Mouse (Mus musculus) adrenal gland, adult 2 months (tissue): ENCODE measurements around the gene Zfp882. TPM values are rescaled to one million over a fixed set of nuclear protein-coding genes. Genes with fewer than 3 reads are reported as not detected.
"Not testable (repeated sequence)": the region's sequence is repeated elsewhere in the genome, so short reads cannot be mapped to it uniquely, and the experiment has no call there.

Experiments
- DNase-seq: peaks from one replicate; pipeline ENCODE4 v3.0.0; 2021
- polyA plus RNA-seq: library from polyadenylated mRNA; depleted of rRNA; stranded (reverse); fragments of >200 nt; gene quantifications from 2 replicates; pipeline ENCODE4 v1.2.3, GENCODE M21; 2012; rRNA removed
- total RNA-seq, 2 experiments: library from RNA; stranded (reverse); gene quantifications; 2 replicates each; pipeline ENCODE4 v1.2.3; 2021

Gene Zfp882
- total and polyA plus RNA-seq, 3 experiments: 0.11 to 7.3 (median 5.7) TPM

DNA sequence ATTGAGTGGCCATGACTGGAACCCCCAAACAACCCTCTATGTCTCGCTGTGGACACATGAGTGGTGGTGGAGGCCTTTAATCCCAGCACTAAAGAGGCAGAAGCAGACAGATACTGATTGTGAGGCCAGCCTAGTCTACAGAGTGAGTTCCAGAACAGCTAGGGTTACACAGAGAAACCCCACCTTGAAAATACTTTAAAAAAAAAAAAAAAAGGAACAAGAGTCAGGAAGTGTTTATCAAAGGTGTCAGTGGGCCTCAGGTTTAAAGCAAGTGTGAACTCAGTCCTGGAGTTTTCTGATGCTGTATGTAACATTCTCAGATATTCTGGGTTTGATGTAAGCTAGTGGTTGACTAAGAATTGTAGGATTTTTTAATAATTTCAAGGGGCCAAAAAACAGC, 44.1 kb downstream of the Zfp882 start:
- no peak for DNase-seq

DNA sequence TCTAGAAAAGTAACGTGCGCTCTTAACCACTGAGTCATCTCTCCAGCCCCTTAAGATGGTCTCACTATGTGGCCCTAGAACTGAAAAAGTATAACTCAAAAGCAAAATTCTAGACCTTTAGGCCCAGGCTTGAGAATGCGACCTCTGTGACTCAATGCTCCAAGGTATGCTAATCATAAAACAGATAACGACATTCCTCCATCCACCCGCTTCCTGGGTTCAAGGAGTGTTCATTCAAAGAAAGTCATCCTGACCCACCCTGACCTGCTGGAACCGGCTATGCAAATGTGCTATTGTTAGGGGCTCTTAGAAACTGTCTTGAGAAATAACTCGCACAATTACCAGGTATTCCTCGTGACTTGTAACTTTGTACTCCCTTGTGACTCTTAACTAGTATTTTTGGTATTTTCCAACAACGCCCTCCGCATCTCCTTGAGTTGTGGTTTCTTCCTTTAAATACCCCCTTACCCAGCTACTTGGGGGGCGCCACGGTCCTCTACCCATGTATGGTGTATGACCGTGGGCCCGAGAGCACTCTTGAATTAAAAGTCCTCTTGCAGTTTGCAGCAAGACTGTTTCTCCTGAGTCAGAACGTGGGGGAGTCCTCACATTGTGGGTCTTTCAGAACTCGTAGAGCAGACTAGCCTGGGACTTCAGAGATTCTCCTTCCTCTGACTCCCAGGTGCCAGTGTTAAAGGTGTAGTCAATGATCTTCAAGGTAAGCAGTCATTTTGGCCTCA, 44.7 kb downstream of the Zfp882 start:
- not testable (repeated sequence) for DNase-seq

DNA sequence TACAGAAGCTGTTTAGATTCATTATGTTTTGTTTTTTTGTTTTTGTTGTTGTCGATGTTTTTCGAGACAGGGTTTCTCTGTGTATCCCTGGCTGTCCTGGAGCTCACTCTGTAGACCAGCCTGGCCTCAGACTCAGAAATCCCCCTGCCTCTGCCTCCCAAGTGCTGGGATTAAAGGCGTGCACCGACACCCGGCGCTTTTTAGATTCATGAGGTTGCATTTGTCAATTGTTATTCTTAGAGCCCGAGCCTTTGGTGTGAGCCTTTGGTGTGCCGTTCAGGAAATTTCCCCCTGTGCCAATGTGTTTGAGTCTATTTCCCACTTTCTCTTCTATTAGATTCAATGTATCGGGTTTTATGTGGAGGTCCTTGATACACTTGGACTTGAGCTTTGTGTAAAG, 46.3 kb downstream of the Zfp882 start:
- no peak for DNase-seq

DNA sequence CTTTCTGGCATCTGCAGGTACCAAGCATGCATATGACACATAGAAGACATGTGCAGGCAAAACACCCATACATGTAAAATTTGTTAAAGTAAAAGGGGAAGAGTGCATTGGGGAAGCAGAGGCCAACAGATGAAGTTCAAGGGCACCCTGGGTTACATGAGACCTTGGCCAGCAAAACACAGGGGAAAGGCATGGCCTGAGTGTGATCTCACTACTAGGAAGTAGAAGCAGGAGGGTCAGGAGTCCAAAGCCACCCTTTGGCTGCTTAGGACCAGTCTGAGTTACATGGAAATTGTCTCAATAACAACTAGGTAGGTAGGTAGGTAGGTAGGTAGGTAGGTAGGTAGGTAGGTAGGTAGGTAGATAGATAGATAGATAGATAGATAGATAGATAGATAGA, 52.1 kb downstream of the Zfp882 start:
- DNase-seq: peak; percentile 46

DNA sequence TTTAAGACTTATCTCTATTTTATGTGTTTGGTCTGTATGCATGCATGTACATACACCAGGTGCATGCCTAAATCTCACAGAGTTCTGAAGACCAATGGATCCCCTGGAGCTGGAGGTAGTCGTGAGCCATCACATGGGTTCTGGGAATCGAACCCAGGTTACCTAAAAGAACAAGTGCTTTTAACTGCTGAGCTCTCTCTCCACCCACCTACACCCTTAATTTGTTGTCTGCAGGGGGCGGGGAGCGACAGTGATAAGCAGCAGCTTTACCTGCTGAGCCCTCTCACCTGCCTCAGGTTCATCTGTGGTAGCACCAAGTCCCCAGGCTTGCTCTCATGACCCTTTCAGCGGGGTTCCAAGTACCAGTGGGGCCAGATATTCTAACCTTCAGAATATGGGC, 53.4 kb downstream of the Zfp882 start:
- DNase-seq: no peak

DNA sequence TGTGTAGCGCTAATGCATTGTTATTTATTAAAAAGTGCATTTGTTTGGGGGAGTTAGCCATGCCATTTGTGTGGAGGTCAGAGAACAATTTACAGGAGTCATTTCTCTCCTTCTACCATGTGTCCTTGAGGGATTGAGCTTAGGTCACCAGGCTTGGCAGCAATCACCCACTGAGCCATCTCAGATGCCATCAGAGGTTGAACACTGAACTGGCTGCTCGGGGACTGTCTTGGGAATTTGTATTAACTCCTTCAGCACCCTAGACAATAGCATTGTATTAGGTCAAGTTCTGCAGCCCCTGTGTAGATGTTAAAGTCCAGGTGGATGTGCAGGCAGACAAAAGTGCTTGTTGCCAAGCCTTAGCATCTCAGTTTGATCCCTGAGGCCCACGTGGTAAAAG, 55.6 kb downstream of the Zfp882 start:
- DNase-seq: peak; percentile 79

DNA sequence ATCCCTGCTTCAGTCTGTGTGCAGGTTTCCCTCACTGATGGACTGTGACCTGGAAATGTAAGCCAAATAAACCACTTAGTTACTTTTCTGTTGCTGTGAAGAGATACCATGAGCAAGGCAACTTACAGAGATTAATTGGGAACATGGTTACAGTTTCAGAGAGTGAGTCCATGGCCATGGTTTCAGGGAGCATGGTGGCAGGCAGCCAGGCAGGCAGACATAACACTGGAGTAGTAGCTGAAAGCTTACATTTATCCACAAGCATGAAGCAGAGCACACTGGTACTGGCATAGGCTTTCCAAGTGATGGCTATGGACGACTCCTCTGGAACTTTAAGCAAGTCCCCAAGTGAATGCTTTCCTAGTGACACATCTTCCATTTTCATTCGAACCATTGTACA, 56.8 kb downstream of the Zfp882 start:
- peak; percentile 62 for DNase-seq

Other genes with a start within 250 kb of the Zfp882 start
- 10 to 100 TPM in 1 of 2 experiments, 1 to 10 TPM in 1; 6.0 to 10.5 TPM for gene Unc13a, start 236.9 kb upstream of the Zfp882 start, total RNA-seq
- 4.4 and 6.3 TPM in 2 replicates for gene Unc13a, start 236.9 kb upstream of the Zfp882 start, polyA plus RNA-seq
- 10 to 100 TPM in 1 of 2 experiments, 1 to 10 TPM in 1; 9.4 to 19.0 TPM for gene Jak3, start 232.3 kb upstream of the Zfp882 start, total RNA-seq
- 32.3 and 44.2 TPM in 2 replicates for gene Jak3, start 232.3 kb upstream of the Zfp882 start, polyA plus RNA-seq
- 1 to 10 TPM; 7.1 to 7.5 TPM for gene Insl3, start 219.4 kb upstream of the Zfp882 start, total RNA-seq
- gene Insl3, start 219.4 kb upstream of the Zfp882 start, polyA plus RNA-seq: 39.2 and 39.3 TPM in 2 replicates
- 1 to 10 TPM; 4.4 to 5.7 TPM for gene B3gnt3, start 206.8 kb upstream of the Zfp882 start, total RNA-seq
- 14.4 and 17.5 TPM in 2 replicates for gene B3gnt3, start 206.8 kb upstream of the Zfp882 start, polyA plus RNA-seq
- gene Fcho1, start 182.9 kb upstream of the Zfp882 start, total RNA-seq: 1 to 10 TPM; 1.8 to 2.7 TPM
- gene Fcho1, start 182.9 kb upstream of the Zfp882 start, polyA plus RNA-seq: 8.2 and 10.6 TPM in 2 replicates
- gene Zfp709, start 26.6 kb upstream of the Zfp882 start, total RNA-seq: 1 to 10 TPM; 4.7 to 6.6 TPM
- 0.10 and 0.19 TPM in 2 replicates for gene Zfp709, start 26.6 kb upstream of the Zfp882 start, polyA plus RNA-seq
- gene Zfp617, start within 50 bp of the Zfp882 start, total RNA-seq: 10 to 100 TPM; 26.8 to 45.2 TPM
- 0.59 and 0.71 TPM in 2 replicates for gene Zfp617, start within 50 bp of the Zfp882 start, polyA plus RNA-seq
- 10 to 100 TPM; 17.0 to 26.0 TPM for gene Zfp961, start 42.4 kb downstream of the Zfp882 start, total RNA-seq
- 0.71 and 1.3 TPM in 2 replicates for gene Zfp961, start 42.4 kb downstream of the Zfp882 start, polyA plus RNA-seq
- gene Cyp4f18, start 101.0 kb downstream of the Zfp882 start, total RNA-seq: 10 to 100 TPM in 1 of 2 experiments, 1 to 10 TPM in 1; 8.1 to 15.7 TPM
- 10.8 and 19.0 TPM in 2 replicates for gene Cyp4f18, start 101.0 kb downstream of the Zfp882 start, polyA plus RNA-seq
- gene Olfr372, start 132.6 kb downstream of the Zfp882 start, total RNA-seq: not detected
- gene Olfr372, start 132.6 kb downstream of the Zfp882 start, polyA plus RNA-seq: not detected in 2 replicates
- not detected for gene Olfr373, start 174.6 kb downstream of the Zfp882 start, total RNA-seq
- not detected in 2 replicates for gene Olfr373, start 174.6 kb downstream of the Zfp882 start, polyA plus RNA-seq
- gene Olfr374, start 198.4 kb downstream of the Zfp882 start, total RNA-seq: not detected
- not detected in 2 replicates for gene Olfr374, start 198.4 kb downstream of the Zfp882 start, polyA plus RNA-seq
- gene Tpm4, start 226.4 kb downstream of the Zfp882 start, total RNA-seq: 100 to 1,000 TPM; 188 to 222 TPM
- 30.1 and 33.3 TPM in 2 replicates for gene Tpm4, start 226.4 kb downstream of the Zfp882 start, polyA plus RNA-seq